Mouse (Mus musculus): ENCODE results near the gene Hebp2. TPM values are rescaled to one million over a fixed set of nuclear protein-coding genes. Genes with fewer than 3 reads are reported as not detected.

Hebp2 gene
- polyA plus RNA-seq (2014; fragmentation: Illumina TruSeq; extraction: RNeasy Lipid Tissue Mini Kit (QIAGEN cat#74804); ENCODE audit: low read depth, low replicate concordance) = 10.3 TPM

GRCm38 (mm10) chr10:18545813-18546235, at the start of gene Hebp2:
TSS of gene Hebp2 (minus strand) at chr10:18546076.

Other genes starting within 250 kb of the Hebp2 start
- 34.6 TPM for gene Nhsl1, start 227.1 kb downstream of the Hebp2 start, polyA plus RNA-seq (2014; fragmentation: Illumina TruSeq; extraction: RNeasy Lipid Tissue Mini Kit (QIAGEN cat#74804); ENCODE audit: low read depth, low replicate concordance)
- gene Arfgef3, start 197.9 kb upstream of the Hebp2 start, polyA plus RNA-seq (2014; fragmentation: Illumina TruSeq; extraction: RNeasy Lipid Tissue Mini Kit (QIAGEN cat#74804); ENCODE audit: low read depth, low replicate concordance) = 49.5 TPM
- not detected for gene Gm4922, start 240.7 kb upstream of the Hebp2 start, polyA plus RNA-seq (2014; fragmentation: Illumina TruSeq; extraction: RNeasy Lipid Tissue Mini Kit (QIAGEN cat#74804); ENCODE audit: low read depth, low replicate concordance)

Data from sigmoid colon, adult 10 weeks (tissue).